Mouse (Mus musculus): ENCODE data around the gene Fam186b.

The Fam186b gene

GRCm38 (mm10) chr15:99295484-99295981 lies at the start of gene Fam186b:
TSS of gene Fam186b (minus strand) at chr15:99295888.
- no peak for DNase-seq (ENCODE audit: low spot score in 2 of 2)

DNA sequence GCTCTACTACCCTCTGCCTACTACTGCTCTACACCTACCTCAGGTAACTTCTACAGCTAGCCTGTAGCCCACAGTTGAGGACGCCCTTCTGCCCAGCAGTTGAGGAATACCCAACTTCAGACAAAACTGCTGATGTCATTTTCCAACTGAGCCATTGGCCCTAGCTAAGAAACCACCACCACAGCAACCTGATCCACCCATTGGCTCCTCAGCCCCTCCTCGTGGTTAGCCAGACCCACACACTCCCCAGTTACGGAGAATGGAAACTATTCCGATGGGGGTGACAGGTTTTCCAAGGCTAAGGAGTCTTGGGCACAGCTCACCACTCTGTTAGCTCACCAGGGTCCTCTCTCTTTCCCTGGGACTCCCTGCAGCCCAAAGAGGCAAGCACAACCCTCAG lies 49.3 kb upstream of the Fam186b start:
- DNase-seq (ENCODE audit: low spot score in 2 of 2), result no peak

GRCm38 (mm10) chr15:99344148-99344870 lies 48.6 kb upstream of the Fam186b start:
- DNase-seq (ENCODE audit: low spot score in 2 of 2), result no peak

GRCm38 (mm10) chr15:99343414-99344147 lies 47.9 kb upstream of the Fam186b start:
- no peak for DNase-seq (ENCODE audit: low spot score in 2 of 2)

DNA sequence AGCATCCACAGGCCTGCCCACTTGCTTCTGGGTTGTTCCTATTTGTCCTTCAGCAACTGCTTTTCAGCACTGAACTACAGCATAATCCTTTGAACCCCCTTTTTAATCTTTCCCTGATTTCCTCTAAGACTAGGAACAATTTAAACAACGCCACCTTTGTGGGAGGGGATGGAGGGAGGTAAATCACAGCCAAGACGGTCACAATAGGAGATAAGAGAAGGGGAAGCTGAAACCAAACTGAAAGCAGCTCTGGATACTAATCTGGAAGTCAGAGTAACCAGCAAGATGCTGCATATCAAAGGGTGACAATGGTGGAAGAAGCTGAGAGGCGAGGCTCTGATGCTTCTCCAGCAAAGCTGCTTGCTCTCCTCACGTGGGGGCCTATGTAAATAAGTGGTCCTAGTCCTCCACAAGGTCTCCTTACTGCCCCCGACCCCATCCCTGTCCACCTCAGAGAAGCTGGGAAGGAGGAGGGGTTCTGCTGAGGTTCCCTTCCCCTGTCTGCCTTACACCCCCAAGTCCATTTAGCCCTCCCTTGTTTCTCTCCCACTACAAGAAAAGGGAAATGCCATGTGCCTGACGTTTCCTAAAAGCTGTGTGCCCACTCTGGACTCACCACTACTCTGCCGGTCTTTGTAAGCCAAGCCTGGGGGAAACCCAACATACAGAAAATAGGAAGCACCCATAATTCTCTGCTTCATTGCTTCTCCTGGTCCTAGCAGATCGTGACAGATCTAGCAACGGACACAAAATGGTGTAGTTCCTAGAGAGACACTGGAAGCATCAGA lies 46.7 kb upstream of the Fam186b start:
- DNase-seq (ENCODE audit: low spot score in 2 of 2), result no peak

DNA sequence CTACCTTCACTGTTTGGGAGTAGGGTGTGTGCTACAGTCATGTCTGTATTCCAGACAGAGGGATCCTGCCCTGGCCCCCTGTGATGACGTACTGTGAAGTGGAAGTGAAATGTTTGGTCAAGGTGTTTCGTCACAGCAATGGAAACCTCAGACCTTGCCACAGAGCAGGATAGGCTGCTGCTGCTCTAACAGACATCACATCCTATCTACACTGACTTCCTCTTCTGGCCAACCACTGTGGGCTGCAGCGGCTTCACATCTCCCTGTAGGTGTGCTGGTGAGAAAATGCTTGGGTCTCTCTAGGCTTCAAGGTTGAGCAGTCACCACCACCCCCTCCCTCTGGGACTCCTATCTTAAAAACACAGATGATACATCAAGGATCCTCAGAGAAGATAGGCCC lies 45.4 kb upstream of the Fam186b start:
- DNase-seq (ENCODE audit: low spot score in 2 of 2), result peak; percentile 25 to 42

GRCm38 (mm10) chr15:99339669-99340068 lies 44.0 kb upstream of the Fam186b start:
- DNase-seq (ENCODE audit: low spot score in 2 of 2), result no peak

DNA sequence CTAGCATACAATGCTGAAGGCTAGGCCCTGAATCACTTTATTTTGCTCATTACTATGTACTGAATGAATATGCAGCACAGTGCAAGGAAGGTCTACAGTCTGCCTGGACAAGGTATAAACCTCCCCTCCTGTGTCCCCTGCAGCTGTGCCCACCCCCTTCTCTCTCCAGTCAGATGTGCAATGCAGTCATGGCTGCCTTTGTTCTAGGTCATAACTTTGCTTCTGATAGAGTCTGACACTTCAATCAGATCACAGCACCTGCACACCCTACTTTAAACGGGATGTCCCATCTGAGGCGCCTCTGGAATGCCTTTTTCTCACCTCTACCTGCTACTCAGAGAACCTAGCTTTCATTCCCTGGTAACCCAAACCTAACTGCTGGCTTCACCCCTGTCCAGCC lies 43.2 kb upstream of the Fam186b start:
- no peak for DNase-seq (ENCODE audit: low spot score in 2 of 2)

DNA sequence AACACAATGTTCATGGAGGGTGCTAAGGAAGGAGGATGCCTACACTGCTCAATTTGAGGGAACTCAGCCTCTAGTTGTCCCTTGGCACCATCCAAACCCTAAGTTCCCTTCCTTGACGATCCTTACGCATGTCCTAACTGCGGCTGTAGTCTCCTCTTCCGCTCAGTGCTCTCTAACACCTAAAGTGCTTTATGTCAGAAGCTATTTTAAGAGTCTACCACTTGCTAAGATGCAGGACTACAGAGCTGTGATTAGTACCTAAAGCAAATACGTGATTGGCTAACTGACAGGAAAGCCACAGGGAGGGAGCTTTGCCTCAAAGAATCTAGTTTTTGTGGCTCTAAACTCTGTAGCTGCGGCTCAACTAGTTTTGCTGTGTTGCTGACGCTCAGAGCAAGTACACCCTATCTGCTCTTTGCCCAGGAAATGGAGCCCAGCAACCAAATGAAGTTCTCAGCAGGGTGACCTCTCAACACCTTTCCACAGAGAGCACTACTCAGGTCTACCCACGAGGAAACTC lies 40.2 kb upstream of the Fam186b start:
- DNase-seq (ENCODE audit: low spot score in 2 of 2), result no peak

DNA sequence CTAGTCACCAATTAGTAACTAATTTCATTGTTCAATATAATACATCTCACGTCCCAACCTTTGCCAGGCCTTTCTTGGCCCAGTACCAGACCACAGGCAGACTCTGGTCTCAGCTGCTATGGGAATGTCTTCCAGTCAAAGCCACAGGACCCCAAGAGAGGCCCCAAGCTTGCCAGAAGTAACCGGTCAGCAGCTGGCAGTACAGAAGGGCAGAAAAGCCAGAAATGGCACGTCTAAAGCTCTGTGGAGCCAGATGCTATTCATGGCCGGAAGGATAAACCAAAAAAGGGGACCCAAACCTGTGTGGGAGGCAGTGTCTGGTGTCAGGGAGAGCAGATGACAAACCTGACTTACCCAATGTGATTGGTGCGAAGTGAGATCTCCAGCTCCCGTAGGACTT lies 38.8 kb upstream of the Fam186b start:
- DNase-seq (ENCODE audit: low spot score in 2 of 2), result no peak

DNA sequence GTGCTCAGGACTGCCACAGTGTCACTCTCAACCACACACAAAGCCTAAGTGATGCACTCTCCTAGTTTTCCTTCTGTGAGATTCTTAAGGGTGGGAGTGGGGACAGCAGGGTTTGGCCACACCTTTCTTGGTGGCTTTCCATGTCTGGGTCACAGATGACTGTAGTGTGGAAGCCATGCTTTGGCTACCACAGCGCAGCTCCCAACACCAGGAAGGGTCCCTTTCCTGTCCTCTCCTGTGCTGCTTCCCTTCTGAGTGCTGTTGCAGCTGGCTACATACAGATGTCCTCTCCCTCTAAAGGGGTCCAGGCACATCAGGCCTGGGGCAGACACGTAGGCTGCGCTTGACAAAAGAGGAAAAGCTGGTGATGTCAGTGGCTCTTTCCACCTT lies 38.0 kb upstream of the Fam186b start:
- no peak for DNase-seq (ENCODE audit: low spot score in 2 of 2)

- peak; percentile 28 to 41 for DNase-seq (ENCODE audit: low spot score in 2 of 2)
Measured at GRCm38 (mm10) chr15:99332921-99333675, 37.4 kb upstream of the Fam186b start.

DNA sequence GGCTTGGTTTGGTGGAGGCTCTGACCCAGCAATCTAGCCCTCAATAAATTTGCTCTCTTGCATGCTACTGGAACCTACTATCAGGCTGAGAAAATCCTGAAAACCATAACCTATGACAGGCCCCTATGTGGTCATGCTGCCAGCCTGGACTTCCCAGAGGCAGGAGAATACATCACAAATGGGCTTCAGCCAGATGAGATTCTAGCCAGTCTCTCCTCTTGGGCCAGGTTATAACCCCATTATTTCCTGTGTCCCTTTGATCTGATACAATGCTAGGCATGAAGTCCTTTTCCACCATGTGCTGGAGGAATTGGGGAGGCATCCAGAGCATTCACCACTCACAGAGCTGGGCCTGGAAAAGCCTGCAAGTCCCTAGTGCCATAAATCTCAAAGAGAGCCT lies 36.4 kb upstream of the Fam186b start:
- DNase-seq (ENCODE audit: low spot score in 2 of 2), result no peak

GRCm38 (mm10) chr15:99331341-99331740 lies 35.7 kb upstream of the Fam186b start:
- no peak for DNase-seq (ENCODE audit: low spot score in 2 of 2)

DNA sequence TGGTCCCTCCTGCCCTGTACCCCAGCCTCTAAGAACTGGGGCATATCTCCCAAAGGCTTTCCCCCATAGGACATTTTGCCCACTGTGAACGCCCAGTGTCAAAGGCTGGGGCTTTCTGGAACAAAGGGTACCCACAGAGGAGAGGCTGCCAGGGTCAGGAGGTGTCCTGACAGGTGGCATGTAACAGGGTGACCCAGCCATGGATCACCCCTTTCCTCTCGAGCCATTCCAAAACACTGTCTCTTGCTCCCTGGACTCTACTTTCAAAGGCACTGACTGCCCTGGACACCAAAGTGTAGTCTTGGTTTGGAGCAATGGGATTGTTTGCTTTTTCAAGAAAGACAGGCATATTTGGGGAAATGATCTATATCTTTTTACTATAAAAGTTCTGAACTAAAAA lies 34.6 kb upstream of the Fam186b start:
- DNase-seq (ENCODE audit: low spot score in 2 of 2), result no peak

DNA sequence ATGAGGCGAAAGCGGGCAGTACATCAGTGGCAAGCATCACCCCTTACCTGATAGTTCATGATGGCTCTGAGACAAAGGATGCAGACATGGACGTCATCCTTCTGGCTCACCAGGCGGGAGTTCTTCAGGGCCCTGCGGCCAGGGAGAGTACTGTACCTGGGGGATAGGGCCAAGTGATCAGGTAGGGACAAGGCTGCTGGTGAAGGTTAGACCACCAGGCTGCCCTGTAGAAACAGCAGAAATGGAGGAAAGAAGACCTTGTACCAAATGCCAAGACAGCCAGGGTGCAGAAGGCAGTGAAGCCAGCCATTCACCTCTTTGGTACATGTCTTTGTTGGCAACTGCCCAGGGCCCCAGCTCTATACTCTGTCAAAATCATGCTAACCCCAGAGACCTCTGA lies 32.3 kb upstream of the Fam186b start:
- DNase-seq (ENCODE audit: low spot score in 2 of 2), result no peak

GRCm38 (mm10) chr15:99326959-99327358 lies 31.3 kb upstream of the Fam186b start:
- DNase-seq (ENCODE audit: low spot score in 2 of 2), result peak in 1 of 2 experiments; percentile 37

DNA sequence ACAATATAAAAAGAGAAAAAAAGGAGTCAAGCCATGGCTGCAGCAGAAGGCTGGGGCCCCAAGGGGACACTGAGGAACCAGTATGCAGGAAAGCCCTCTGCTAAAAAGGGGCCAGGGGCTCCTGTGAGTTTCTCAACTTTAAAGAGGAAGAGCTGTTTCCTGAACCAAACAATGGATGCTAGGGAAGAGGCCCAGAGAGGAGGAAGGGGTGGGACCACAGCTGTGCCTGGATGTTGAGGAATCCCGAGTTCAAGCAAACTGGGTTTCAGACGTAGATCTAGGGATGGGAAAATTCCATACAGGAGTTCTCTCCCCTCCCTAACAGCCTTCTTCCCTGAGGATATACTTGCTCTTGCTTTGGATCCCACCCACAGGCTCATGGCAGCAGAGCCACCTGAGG lies 30.7 kb upstream of the Fam186b start:
- no peak for DNase-seq (ENCODE audit: low spot score in 2 of 2)

DNA sequence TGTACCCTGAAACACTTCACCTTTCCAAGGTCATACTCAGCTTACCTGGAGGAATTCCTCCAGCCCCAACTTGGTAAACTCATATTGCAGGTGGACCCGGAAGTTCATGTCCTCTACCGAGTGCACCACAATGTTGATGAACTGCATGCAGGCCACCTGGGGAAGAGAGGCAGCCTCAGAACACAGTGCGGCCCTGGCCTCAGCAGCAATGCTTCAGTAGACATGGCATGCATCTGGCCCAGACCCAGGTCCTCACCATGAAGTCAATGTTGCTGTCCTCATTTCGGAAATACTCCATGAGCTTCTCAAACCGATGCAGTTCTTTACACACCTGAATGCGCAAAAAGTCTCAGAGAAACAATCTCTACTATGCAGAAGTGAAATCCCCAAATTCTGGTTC lies 29.9 kb upstream of the Fam186b start:
- DNase-seq (ENCODE audit: low spot score in 2 of 2), result no peak

DNA sequence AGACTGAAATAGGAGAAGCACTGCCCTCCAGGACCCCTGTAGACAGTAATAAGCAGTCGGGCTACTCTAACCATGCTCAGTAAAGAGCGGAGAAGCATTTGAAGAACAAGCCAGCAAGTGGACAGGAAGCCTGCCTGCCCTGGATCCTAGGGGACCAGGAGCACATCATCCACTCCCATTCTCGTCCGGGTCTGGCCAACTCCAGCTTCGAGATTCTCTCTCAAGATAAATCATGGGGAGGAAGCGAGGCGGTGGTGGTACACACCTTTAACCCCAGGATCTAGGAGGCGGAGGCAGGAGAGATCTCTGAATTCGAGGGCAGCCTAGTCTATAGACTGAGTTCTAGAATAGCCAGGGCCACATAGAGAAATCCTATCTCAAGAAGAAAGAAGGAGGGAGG lies 28.5 kb upstream of the Fam186b start:
- DNase-seq (ENCODE audit: low spot score in 2 of 2), result no peak

DNA sequence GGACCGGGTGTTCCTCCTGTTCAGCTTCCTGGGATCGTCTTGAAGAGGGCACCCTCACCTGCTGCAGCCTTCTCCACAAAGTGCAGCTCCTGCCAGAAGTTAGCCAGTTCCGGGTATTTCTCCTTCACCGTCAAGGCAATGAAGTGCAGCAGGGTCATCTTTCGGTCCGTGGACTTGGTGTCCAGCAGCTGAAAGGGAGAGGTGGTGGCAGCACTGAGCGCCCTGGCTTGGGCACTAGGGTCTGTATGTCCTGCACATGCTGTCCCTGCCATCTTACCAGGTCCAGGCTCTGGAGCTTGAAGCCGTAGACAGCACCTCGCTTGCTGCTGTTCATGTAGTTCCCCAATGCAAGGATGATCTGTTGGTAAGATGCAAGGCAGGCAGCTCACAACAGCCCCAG lies 25.3 kb upstream of the Fam186b start:
- no peak for DNase-seq (ENCODE audit: low spot score in 2 of 2)
